Mouse (Mus musculus): Measurements from ENCODE around the gene Ddn.

Gene Ddn

DNA sequence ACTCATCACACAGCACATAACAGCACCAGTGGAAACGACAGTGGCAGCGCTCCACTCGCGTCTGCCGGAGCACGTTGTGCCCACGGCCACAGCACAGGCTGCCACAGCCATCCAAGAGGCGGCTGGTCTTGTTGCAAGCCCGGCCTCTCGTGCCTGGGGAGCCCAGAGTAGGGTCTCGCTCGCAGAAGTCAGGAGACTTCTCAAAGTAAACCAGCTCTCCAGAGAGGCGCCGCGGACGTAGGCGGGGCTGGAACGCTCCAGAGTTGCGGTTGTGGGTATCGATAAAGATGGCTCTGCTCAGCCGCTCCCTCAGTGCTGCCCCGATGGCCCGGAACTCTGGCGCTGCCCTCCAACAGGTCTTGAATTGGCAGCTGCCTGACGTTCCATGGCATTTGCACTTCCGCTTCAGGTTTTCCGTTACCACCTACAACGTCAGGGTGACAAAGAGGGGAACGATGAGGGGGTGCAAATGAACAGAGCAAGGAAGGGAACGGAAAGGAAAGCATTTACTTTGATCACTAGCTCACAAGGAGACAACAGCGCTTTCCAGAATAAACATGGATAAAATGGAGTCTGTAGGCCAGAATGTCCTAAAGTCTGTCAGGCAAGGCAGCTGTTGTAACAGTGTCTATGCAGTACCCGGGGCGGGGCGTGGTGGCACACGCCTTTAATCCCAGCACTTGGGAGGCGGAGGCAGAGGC, 36.6 kb downstream of the Ddn start:
- peak; percentile 27 for DNase-seq

DNA sequence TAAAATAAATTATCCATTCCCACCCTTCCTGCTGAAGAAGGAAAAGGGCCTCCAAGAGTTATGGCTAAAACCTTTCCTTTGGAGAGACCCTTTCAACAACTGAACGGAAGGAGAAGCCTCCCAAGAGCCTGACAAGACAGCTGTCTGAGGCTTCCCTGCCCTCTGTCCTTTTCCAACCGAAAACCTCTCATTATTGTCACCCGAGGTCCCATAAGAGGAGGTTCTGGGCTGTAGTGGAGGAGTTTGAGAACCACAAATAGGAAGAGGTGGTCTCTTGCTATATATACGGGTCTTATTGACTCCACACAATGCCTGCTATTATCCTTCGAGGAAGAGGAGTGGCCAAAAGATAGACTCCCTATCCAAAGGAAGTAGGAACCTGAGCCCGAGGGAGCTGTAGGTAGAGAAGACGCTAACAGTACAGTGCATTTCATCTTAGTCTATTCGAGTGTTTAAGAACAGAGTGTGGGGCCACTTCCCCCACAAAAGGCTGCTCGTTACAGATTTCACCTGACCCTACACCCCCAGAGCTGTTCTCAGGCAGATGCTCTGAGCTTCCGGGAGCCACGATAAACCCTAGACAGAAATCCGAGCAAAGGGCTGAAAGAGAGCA, 37.4 kb downstream of the Ddn start:
- no peak for DNase-seq

DNA sequence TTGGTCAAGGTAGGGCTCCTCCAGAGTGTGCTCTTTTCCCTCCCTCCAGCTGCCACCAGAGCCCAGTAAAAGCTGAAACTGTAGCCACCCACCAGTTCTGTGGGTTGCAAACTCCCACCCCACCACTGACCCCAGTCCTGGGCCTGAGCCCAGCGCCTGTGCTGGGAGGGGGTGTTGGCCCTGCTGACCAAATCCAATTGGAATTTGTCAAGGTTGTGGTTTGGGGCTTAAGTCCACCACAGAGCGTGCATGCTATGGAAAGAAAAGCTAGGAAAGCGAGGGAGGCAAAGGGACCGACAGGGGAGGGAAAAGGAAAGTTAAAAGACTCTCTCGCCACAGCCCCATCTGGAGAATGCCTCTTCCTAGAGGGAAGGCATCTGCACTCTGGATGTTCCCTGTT, 41.0 kb downstream of the Ddn start:
- no peak for DNase-seq

DNA sequence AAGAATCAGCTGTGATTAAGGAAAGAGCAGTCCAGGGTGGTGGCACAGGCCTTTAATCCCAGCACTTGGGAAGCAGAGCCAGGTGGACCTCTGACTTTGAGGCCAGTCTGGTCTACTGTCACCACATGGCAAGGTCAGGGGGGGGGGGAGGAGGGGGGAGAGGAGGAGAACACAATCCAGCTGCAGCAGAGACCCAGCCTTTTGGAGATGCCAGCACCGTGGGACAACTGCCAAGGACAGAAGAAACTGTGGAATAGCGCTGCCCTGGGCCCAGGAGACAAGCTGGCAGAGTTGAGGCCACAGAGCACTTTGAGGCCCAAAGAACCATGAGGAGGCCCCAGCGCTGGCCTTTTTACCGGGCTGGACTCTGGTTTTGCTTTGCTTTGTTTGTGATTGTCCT, 43.4 kb downstream of the Ddn start:
- DNase-seq, result no peak

DNA sequence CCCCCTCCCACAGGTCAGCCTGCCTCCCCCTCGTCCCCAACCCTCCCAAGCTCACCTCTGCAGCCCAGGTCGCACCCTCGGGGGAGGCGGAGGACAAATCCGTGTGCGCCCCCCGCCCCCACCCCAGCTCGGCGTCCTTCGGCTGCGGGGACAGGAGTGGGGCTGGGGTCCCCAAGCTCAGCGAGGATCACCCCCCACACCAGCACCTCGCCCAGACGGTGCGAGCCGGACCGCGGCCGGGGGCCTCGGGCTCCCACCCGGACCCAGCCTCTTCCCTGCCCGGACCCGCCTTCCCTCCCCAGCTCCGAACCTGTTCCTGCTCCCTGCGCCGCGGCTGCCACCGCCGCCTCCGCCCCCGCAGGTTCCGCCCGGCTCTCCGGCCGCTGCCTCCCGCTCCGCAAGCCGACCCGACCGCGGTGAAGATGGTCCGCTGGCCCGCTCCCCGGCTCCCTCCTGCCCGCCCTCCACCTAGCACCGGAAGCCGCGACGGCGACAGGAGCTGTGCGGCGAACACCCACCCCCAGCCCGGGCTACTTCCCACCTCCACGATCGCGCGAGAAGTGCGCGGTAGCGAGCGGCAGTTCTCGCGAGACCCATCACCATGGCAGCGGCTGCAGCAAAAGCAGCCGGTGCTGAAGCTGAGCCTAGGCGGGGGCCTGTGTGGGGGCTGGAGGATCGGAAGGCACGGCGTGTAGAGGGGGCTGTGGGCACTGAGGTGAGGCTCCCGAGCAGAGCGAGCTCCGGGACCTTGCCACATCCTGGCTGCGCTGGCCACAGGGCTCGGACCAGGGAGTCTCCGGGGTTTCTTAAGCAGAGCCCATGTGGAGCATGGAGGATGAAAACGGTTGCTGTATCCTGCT, 46.4 kb downstream of the Ddn start, which contains the start of gene Arf3:
TSS of gene Arf3 (minus strand) at position 545 of the 860 bp plus-strand sequence.
- DNase-seq, result peak; percentile 98

DNA sequence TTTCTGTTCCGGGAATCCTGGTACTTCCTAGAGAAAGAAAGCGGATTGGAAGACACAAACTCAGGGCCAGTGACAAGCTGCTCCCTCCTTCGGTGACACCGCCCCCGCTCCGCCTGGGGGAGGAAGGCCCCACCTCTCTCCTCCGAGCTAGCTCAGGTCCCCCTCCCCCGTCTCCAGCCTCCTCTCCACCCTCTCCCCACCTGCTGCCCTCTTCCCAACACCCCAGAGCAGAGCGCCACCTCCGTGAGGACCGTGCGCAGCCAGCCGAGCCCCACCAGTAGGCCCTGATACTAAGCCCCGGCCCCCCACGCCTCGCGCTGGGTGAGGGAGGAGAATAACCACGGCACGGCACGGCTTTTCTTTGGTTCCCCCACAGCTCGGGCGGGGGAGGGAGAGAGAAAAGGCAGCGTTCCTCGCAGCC, 47.1 kb downstream of the Ddn start:
- DNase-seq, result peak; percentile 89

DNA sequence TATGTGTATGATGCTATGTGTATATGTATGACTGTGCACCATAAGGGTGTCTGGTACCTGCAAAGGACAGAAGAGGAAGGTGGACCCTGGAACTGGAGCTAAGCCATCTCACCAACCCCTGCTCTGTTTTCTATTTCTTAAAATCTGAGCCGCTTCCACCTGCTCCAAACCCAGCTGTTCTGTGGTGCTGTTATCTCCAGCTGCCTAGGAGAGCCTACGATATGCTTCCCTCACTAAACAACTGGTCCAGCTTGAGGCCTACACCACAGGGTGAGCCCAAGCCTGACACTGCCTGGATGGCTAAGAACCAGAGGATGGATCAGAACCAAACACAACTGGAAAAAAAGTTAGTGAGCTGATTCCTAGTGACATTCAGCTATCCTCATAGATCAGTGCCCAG, 55.2 kb downstream of the Ddn start:
- DNase-seq, result no peak
